In genomic region chr19:54044507-54045371, GRCm38 (mm10) we compare ENCODE assay signal across 7 mouse cellular contexts. TPM values are rescaled to one million over a fixed set of nuclear protein-coding genes. Genes with fewer than 3 reads are reported as not detected.
DNase-seq lines count a peak whose midpoint lies in the region; ATAC-seq lines count a peak whose summit lies in the region.

No protein-coding gene starts in this region.

- H3K36me3 ChIP-seq in hindbrain, embryonic 16.5 days (ENCODE audit: control insufficient read depth, insufficient read depth, low read length) = no peaks in the 10 kb centered on the region

- WGBS in hindbrain, embryonic 16.5 days = under 1% methylated on average over 51 of the region's 59 CpGs

- H3K27me3 ChIP-seq in hindbrain, embryonic 16.5 days (replicated peaks; ENCODE audit: control insufficient read depth, insufficient read depth, low read length) = peaks cover 11% of the 10 kb centered on the region

- ATAC-seq in hindbrain, embryonic 16.5 days = peak; percentile 86

- H3K9ac ChIP-seq in hindbrain, embryonic 16.5 days (ENCODE audit: low read depth, low read length) = peak overlapping the region; percentile 82

- no peaks in the 10 kb centered on the region for H3K9me3 ChIP-seq in hindbrain, embryonic 16.5 days (ENCODE audit: control insufficient read depth, low read length)

- H3K4me3 ChIP-seq in hindbrain, embryonic 16.5 days (ENCODE audit: low read length) = peak overlapping the region; percentile 63

- H3K27ac ChIP-seq in hindbrain, embryonic 16.5 days (ENCODE audit: low read depth, low read length) = peak overlapping the region; percentile 81

- H3K4me1 ChIP-seq in hindbrain, embryonic 16.5 days (ENCODE audit: control insufficient read depth, insufficient read depth, low read depth, low read length) = peaks cover 30% of the 10 kb centered on the region

- peak overlapping the region; percentile 97 for H3K4me2 ChIP-seq in hindbrain, embryonic 16.5 days (ENCODE audit: low read length)

- DNase-seq in WW6 (ENCODE audit: low read depth, low spot score) = peak; percentile 54
- DNase-seq in cerebellum, adult 9-11 months = peak; percentile 31
- peak; percentile 65 to 76 for DNase-seq in frontal cortex, postnatal 10 days (ENCODE audit: low spot score in 2 of 2)
- DNase-seq in layer of hippocampus, postnatal 36 days = peak; percentile 74
- DNase-seq in lung, postnatal 36 days = peak; percentile 71
- peak; percentile 85 to 88 for DNase-seq in right cerebral cortex, adult 2 months (ENCODE audit: low spot score in 2 of 2)

RNA-seq across cellular contexts. Expression of gene Adra2a, which starts 0.8 kb away (rescaled TPM):
- 3.8 and 4.1 TPM in 2 replicates for polyA plus RNA-seq in hindbrain, embryonic 16.5 days (2015; fragmentation: Nextera tagmentation; extraction: Ambion mirVana)
- total RNA-seq in layer of hippocampus, postnatal 36 days (2021) = 10 to 100 TPM; 12.5 to 13.6 TPM

Comparison
In these comparisons a context has a peak if more than half of its experiments do, and no peak if none do; other contexts are left out.
1. Peak in every context shown above with its lines: DNase-seq, ATAC-seq, H3K4me3 ChIP-seq and H3K27ac ChIP-seq.
2. DNase-seq: peak in every context shown above with its lines; median percentile 86 in right cerebral cortex, adult 2 months; 74 in layer of hippocampus, postnatal 36 days; 71 in lung, postnatal 36 days; 70 in frontal cortex, postnatal 10 days; 54 in WW6; 31 in cerebellum, adult 9-11 months.